Mouse (Mus musculus) urinary bladder, postnatal 10 days (tissue): ENCODE data around the gene Fars2.

ENCODE experiments used
- DNase-seq: peaks from one replicate; pipeline ENCODE4 v3.0.0; 2022; ENCODE audit warnings: low spot score

Gene Fars2

DNA sequence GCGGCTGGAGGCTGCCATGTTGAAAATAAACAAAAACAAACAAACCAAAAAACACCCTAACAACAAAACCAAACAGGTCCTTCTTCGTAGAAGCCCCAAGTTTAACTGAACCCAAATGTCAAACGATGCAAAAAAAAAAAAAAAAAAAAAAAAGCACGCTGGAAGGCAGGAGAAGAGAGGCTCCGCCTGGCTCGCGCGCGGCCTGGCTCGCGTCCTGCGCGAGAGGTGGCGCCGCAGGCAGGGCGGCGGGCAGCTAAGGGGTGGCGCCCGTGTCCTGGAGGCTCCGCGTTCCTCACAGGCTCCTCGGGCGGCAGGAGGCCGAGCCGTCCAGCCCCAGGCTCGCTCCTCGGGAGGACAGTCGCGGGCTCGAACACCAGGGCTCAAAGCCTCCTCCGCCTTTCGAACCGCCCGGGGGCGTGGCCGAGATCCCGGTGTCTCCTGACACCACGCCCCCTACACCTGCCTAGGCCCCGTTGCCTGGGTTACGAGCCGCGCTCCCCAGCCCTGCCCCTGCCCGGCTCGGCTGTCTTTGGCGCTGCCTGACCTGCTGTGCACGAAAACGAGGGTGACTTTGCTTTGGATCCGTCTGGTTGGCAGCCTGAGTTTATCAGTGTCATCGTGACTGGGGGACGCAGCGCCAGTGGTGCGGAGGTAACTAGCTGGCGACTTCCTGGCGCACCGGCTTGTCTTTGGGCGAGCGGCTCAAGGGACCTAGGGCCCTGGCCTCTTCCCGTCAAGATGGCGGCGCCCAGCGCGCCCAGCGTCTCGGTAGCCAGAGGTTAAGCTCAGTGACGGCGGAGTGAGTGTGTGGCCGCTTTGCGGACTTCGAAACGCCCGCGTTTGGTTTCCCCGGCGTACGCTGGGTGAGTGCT lies at the start of gene Fars2, which contains the start of gene Lyrm4:
Gene Fars2, plus strand, starts transcription at position 270 of the 872 bp plus-strand sequence.
Gene Lyrm4, minus strand, starts transcription at position 384 of the 872 bp plus-strand sequence.
- peak; percentile 92 for DNase-seq

- DNase-seq = no peak
Observed at GRCm38 (mm10) chr13:36074484-36074883, 42.7 kb upstream of the Fars2 start.

- DNase-seq = no peak
Observed at GRCm38 (mm10) chr13:36081591-36081990, 35.6 kb upstream of the Fars2 start.

- DNase-seq = no peak
Observed at GRCm38 (mm10) chr13:36084701-36085100, 32.5 kb upstream of the Fars2 start.

- no peak for DNase-seq
Observed at GRCm38 (mm10) chr13:36085971-36086370, 31.2 kb upstream of the Fars2 start.

DNA sequence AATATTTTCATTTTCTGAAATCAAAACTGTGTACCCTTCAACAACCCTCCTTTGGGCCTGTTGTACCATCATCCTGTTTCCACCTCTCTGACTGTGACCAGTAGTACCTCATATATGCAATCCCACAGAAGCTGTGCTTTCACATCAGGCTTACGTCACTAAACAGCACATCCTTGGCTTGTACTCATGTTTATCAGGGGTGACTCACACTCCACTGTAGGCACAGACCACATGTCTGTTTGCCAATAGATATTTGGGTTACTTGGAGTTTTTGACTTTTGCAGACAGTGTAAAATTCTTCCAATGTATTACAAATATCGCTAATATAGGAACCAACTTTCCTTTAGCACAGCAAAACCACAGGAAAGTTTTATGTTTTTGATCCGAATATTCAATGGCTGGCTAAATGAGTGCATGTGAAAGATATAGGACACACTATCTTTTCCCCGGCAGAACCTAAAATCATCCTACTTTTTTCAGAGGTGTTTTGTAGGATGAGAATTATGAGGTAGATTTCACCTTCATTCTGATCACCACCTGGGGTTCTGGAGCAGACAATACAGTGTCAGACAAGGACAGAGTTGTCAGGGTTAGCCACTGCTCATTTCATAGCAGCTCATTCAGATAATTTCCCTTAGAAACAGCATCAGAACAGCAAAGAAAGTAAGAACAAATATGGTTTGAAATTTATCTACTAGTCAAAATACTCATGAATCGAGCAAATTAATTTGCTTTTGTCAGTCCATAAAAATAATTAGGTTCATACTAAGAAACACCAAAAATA lies 30.4 kb upstream of the Fars2 start:
- no peak for DNase-seq

GRCm38 (mm10) chr13:36087427-36087826 lies 29.8 kb upstream of the Fars2 start:
- no peak for DNase-seq

DNA sequence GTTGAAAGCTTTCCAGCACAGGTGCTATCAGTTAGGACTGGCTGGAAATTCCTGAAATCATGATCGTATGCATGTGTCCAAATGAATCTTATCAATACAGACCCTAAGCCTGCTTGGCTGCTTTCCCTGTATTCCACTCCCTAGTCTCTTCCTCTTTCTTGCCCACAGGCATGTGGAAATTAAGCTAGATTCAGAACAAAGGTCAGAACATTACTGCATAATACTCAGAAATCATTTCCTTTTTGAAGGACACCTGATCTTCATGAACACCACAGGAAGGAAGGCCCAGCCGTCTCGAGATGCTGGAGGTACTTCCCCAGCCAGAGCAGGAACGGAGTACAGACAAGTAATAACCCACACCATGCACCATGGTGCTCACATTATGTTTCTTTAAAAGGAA lies 29.0 kb upstream of the Fars2 start:
- DNase-seq = no peak

DNA sequence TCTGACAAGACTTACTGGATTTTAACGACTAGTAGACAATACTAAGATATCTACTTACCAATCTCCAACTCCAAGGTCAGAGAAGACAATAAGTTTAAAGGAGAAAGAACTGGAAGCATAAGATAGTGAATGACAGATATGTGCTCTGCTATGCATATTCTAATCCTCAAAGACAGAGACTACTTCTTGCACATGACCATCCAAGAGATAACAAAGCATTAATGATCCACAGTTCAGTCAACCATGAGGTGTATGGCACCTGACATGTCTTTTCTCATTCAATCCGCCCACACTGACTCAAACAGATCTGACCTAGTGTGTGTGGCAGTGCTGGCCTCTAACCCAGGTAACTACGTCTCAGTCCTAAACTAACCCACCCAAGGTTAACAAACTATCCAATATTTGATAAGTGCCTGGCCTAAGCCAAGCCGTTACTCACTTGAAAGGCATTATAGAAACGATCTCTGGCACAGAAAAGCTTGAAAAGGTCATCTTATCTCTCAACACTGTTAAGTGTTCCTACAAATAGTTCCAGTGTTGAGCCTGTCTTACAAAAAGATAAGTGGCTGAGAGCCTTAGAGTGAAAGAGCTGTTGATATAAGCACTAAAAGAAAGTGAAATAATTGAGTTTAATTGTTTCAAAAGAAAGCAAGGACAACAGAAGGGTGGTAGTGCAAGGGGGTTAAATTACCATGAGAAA lies 20.4 kb upstream of the Fars2 start:
- no peak for DNase-seq

- DNase-seq = no peak
Observed at GRCm38 (mm10) chr13:36105591-36105990, 11.6 kb upstream of the Fars2 start.

DNA sequence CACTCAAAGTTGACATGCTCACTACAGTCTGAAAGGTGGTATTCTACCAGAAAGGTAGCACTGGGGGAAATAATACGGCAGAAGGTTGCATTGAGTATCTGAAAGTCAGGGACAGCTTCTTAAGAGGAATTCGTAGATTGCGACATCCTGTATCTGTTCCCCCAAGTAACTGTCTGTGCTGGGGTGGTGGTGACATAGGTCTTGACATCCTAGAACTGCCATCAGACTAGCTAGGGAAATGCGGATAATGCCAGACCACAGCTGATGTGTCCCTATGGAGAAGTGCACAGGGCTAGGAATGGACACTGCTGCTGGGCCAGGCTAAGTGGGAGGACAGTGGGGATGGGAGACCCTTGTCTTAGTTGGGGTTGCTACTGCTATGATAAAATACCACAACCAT lies 8.7 kb upstream of the Fars2 start:
- no peak for DNase-seq

DNA sequence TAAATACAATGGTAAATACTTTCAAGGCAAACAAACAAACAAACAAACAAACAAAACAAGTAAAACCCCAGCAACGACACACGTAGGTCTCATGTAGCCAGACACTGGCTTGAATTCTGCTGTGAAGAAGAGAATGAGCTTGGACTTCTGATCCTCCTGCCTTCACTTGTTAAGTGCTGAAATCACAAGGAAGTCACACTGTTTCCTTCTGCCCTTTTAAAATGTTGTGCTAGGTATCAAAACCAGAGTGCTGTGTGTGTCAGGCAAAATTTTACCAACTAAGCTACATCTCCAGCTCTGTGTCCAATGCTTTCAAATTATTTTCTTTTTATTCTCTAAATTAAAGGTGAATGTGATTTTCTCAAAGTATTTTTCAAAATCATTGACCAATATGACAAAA lies 5.9 kb upstream of the Fars2 start:
- DNase-seq = no peak

DNA sequence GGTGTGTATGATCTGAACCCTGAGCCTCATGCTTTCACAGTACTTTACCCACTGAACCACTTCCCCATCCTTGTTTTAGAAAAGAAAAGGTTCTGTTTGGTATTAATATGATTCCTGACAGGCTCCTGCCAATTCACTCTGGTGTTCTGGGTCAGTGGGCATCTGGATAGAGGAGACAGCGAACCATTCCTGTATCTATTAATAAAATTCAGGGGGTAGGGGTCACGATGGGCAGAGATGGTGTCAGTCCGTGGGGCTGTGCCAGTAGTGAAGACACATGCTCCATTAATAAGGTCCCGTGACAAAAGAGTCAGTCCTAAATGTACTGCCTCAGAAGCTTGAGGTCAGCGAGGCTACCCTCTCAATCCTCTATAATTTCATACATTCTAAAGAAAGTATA lies 4.0 kb upstream of the Fars2 start:
- no peak for DNase-seq

GRCm38 (mm10) chr13:36116520-36117142 lies 581 bp upstream of the Fars2 start:
- DNase-seq = no peak

- DNase-seq = no peak
Observed at GRCm38 (mm10) chr13:36119684-36120083, 2.5 kb downstream of the Fars2 start.

DNA sequence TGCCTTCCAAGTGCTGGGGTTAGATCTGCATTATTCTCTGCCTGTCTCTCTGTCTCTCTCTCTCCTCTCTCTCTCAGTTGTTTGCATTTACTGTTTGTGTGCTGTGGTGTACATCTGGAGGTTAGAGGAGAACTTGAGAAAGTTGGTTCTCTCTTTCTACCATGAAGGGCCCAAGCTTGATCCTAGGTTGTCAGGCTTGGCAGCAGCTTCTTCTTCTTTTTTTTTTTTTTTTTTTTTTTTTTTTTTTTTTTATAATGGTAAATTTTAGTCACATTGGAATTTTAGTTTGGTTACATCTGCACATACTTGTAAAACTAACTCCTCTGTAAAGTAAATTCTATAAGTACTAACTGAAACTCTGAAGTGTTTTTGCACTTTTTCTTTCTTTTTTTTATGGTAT lies 3.4 kb downstream of the Fars2 start:
- no peak for DNase-seq

GRCm38 (mm10) chr13:36129360-36130054 lies 12.3 kb downstream of the Fars2 start:
- no peak for DNase-seq

GRCm38 (mm10) chr13:36131401-36131800 lies 14.2 kb downstream of the Fars2 start:
- no peak for DNase-seq

GRCm38 (mm10) chr13:36131992-36132649 lies 14.9 kb downstream of the Fars2 start:
- no peak for DNase-seq

- no peak for DNase-seq
Observed at GRCm38 (mm10) chr13:36139703-36140102, 22.5 kb downstream of the Fars2 start.
